Mouse (Mus musculus): Measurements from ENCODE around the gene Prkca.

Prkca gene

GRCm38 (mm10) chr11:108204895-108205248 is 138.9 kb downstream of the Prkca start:
- no peak for DNase-seq (ENCODE audit: low spot score)

GRCm38 (mm10) chr11:108204202-108204894 is 139.4 kb downstream of the Prkca start:
- no peak for DNase-seq (ENCODE audit: low spot score)

GRCm38 (mm10) chr11:108202835-108203234 is 140.9 kb downstream of the Prkca start:
- no peak for DNase-seq (ENCODE audit: low spot score)

- no peak for DNase-seq (ENCODE audit: low spot score)
These were observed 142.8 kb downstream of the Prkca start for GRCm38 (mm10) chr11:108200679-108201586.

GRCm38 (mm10) chr11:108199429-108199985 is 144.2 kb downstream of the Prkca start:
- no peak for DNase-seq (ENCODE audit: low spot score)

- no peak for DNase-seq (ENCODE audit: low spot score)
These were observed 145.1 kb downstream of the Prkca start for GRCm38 (mm10) chr11:108198592-108198991.

- no peak for DNase-seq (ENCODE audit: low spot score)
These were observed 146.1 kb downstream of the Prkca start for GRCm38 (mm10) chr11:108197427-108198218.

- no peak for DNase-seq (ENCODE audit: low spot score)
These were observed 146.9 kb downstream of the Prkca start for GRCm38 (mm10) chr11:108196796-108197195.

- no peak for DNase-seq (ENCODE audit: low spot score)
These were observed 153.4 kb downstream of the Prkca start for GRCm38 (mm10) chr11:108190298-108190697.

GRCm38 (mm10) chr11:108189362-108189761 is 154.4 kb downstream of the Prkca start:
- no peak for DNase-seq (ENCODE audit: low spot score)

GRCm38 (mm10) chr11:108182421-108182820 is 161.3 kb downstream of the Prkca start:
- no peak for DNase-seq (ENCODE audit: low spot score)

GRCm38 (mm10) chr11:108181012-108181713 is 162.6 kb downstream of the Prkca start:
- no peak for DNase-seq (ENCODE audit: low spot score)

GRCm38 (mm10) chr11:108178802-108179201 is 164.9 kb downstream of the Prkca start:
- DNase-seq (ENCODE audit: low spot score) = no peak

- no peak for DNase-seq (ENCODE audit: low spot score)
These were observed 165.5 kb downstream of the Prkca start for GRCm38 (mm10) chr11:108178258-108178657.

GRCm38 (mm10) chr11:108176715-108177114 is 167.0 kb downstream of the Prkca start:
- DNase-seq (ENCODE audit: low spot score) = no peak

- DNase-seq (ENCODE audit: low spot score) = no peak
These were observed 171.8 kb downstream of the Prkca start for GRCm38 (mm10) chr11:108171917-108172316.

- DNase-seq (ENCODE audit: low spot score) = no peak
These were observed 172.5 kb downstream of the Prkca start for GRCm38 (mm10) chr11:108171260-108171659.

- no peak for DNase-seq (ENCODE audit: low spot score)
These were observed 173.6 kb downstream of the Prkca start for GRCm38 (mm10) chr11:108170107-108170506.

- no peak for DNase-seq (ENCODE audit: low spot score)
These were observed 178.0 kb downstream of the Prkca start for GRCm38 (mm10) chr11:108165725-108166124.

GRCm38 (mm10) chr11:108162639-108163038 is 181.1 kb downstream of the Prkca start:
- no peak for DNase-seq (ENCODE audit: low spot score)

GRCm38 (mm10) chr11:108162110-108162509 is 181.6 kb downstream of the Prkca start:
- no peak for DNase-seq (ENCODE audit: low spot score)
